Comparison of ENCODE assay signal across 8 mouse cellular contexts in genomic region chr12:112510733-112511372, GRCm38 (mm10). TPM values are rescaled to one million over a fixed set of nuclear protein-coding genes. Genes with fewer than 3 reads are reported as not detected.
A peak's percentile ranks its signal among the peaks of the same experiment; 100 is the strongest.
DNase-seq lines count a peak whose midpoint lies in the region; ATAC-seq and TF ChIP-seq lines count a peak whose summit lies in the region.

No protein-coding gene starts in this region.

- peaks cover 6% of the 10 kb centered on the region; the same call in 1 of the 2 replicates for H3K4me1 ChIP-seq in kidney, embryonic 15.5 days
- no peaks in the 10 kb centered on the region for H3K4me1 ChIP-seq in kidney, adult 2 months (ENCODE audit: control insufficient read depth, insufficient read depth, low read length)

- H3K27me3 ChIP-seq in kidney, embryonic 15.5 days: peaks cover 54% of the 10 kb centered on the region
- no peaks in the 10 kb centered on the region for H3K27me3 ChIP-seq in kidney, adult 2 months (replicated peaks; ENCODE audit: control insufficient read depth, insufficient read depth, low read length)

- no peak overlapping the region for H3K27ac ChIP-seq in kidney, embryonic 15.5 days
- H3K27ac ChIP-seq in kidney, adult 2 months (ENCODE audit: insufficient read depth, low read depth, low read length): no peak overlapping the region

- peak; percentile 79; the same call in 1 of the 2 replicates for ATAC-seq in kidney, embryonic 15.5 days (replicated peaks; ENCODE audit: low FRiP score)
- ATAC-seq in frontal cortex, adult (ENCODE audit: low TSS enrichment): peak; percentile 78
- ATAC-seq in megakaryocyte-erythroid progenitor cell, adult 5-6 weeks (replicated peaks; ENCODE audit: low FRiP score, low TSS enrichment, poor library complexity, severe bottlenecking): 0 out of 2 replicates have a peak, but pooled peaks have one; percentile 55

- H3K36me3 ChIP-seq in kidney, embryonic 15.5 days: no peaks in the 10 kb centered on the region
- H3K36me3 ChIP-seq in kidney, adult 2 months (ENCODE audit: control insufficient read depth, insufficient read depth, low read length): no peaks in the 10 kb centered on the region

- peak overlapping the region; percentile 72 for H3K4me2 ChIP-seq in kidney, embryonic 15.5 days

- 2% methylated on average over 62 of the region's 62 CpGs for WGBS in kidney, embryonic 15.5 days
- WGBS in kidney, adult 2 months: 3% methylated on average over 62 of the region's 62 CpGs

- no peak for DNase-seq in kidney, adult 2 months
- DNase-seq in adrenal gland, postnatal 25 days: peak; percentile 70
- DNase-seq in layer of hippocampus, adult 18-20 months (ENCODE audit: low spot score in 2 of 2): peak; percentile 62 to 69
- peak; percentile 70 for DNase-seq in right cerebral cortex, postnatal 4 days
- no peak for DNase-seq in adipocyte (ENCODE audit: low spot score)

- no peaks in the 10 kb centered on the region for H3K9me3 ChIP-seq in kidney, embryonic 15.5 days (replicated peaks)

- no peak for TF ChIP-seq POLR2A in kidney, adult 2 months (IDR thresholded peaks at IDR 0.05; ENCODE audit: low read depth, low read length)

- peak overlapping the region; percentile 37 for H3K4me3 ChIP-seq in kidney, embryonic 15.5 days (replicated peaks)
- H3K4me3 ChIP-seq in kidney, adult 2 months (ENCODE audit: insufficient read depth, low read depth, low read length): no peak overlapping the region

- H3K9ac ChIP-seq in kidney, embryonic 15.5 days: no peak overlapping the region

- no peak for TF ChIP-seq CTCF in kidney, adult 2 months (conservative IDR thresholded peaks at IDR 0.05; ENCODE audit: insufficient read depth, insufficient read length, low read depth, low read length)

RNA-seq across cellular contexts. Expression of gene Tmem179, which starts 5.7 kb away (rescaled TPM):
- polyA plus RNA-seq in kidney, embryonic 15.5 days (2015; fragmentation: Nextera tagmentation; extraction: Ambion mirVana): 0.66 and 0.92 TPM in 2 replicates
- polyA plus RNA-seq in kidney, adult 2 months (2012; rRNA removed): 0.45 and 1.0 TPM in 2 replicates
- total RNA-seq in adrenal gland, postnatal 25 days (2021): 5.8 and 5.9 TPM in 2 replicates
- 100 to 1,000 TPM; 126 to 134 TPM for total RNA-seq in layer of hippocampus, adult 18-20 months (2021)
- total RNA-seq in megakaryocyte-erythroid progenitor cell, adult 5-6 weeks (2014; fragmentation: Nextera tagmentation): not detected in 2 replicates
- not detected in 2 replicates for total RNA-seq in megakaryocyte-erythroid progenitor cell, adult 5-6 weeks (2017)

RNA-seq across cellular contexts. Expression of gene A530016L24Rik, which starts 21.6 kb away (rescaled TPM):
- 0.22 and 0.44 TPM in 2 replicates for polyA plus RNA-seq in kidney, embryonic 15.5 days (2015; fragmentation: Nextera tagmentation; extraction: Ambion mirVana)
- polyA plus RNA-seq in kidney, adult 2 months (2012; rRNA removed): 11.4 and 16.2 TPM in 2 replicates
- 15.9 and 19.5 TPM in 2 replicates for total RNA-seq in adrenal gland, postnatal 25 days (2021)
- total RNA-seq in layer of hippocampus, adult 18-20 months (2021): under 1 TPM in 1 of 2 experiments, not detected in 1; 0.15 TPM
- not detected in 2 replicates for total RNA-seq in megakaryocyte-erythroid progenitor cell, adult 5-6 weeks (2014; fragmentation: Nextera tagmentation)
- not detected in 2 replicates for total RNA-seq in megakaryocyte-erythroid progenitor cell, adult 5-6 weeks (2017)

Comparison
In these comparisons a context has a peak if more than half of its experiments do, and no peak if none do; other contexts are left out.
1. DNase-seq: peak in adrenal gland, postnatal 25 days (single experiment), layer of hippocampus, adult 18-20 months (2 of 2) and right cerebral cortex, postnatal 4 days (single experiment); none in kidney, adult 2 months (single experiment) and adipocyte (single experiment).
2. RNA of gene Tmem179, which starts 5.7 kb away (total RNA-seq): 126 to 134 TPM in layer of hippocampus, adult 18-20 months; 5.8 to 5.9 TPM in adrenal gland, postnatal 25 days and not detected in megakaryocyte-erythroid progenitor cell, adult 5-6 weeks; every median in the first group is over 10 times any median in the second.
3. RNA of gene A530016L24Rik, which starts 21.6 kb away (total RNA-seq): 15.9 to 19.5 TPM in adrenal gland, postnatal 25 days; 0.15 TPM in layer of hippocampus, adult 18-20 months and not detected in megakaryocyte-erythroid progenitor cell, adult 5-6 weeks; every median in the first group is over 10 times any median in the second.
4. Peak in every context shown above with its lines, with median percentiles within 50 percentile points of each other: ATAC-seq.